Mouse (Mus musculus) myocyte (in vitro differentiated cells): ENCODE measurements around the gene Polk. TPM values are rescaled to one million over a fixed set of nuclear protein-coding genes. Genes with fewer than 3 reads are reported as not detected.

Source experiments
- H3K27me3 ChIP-seq: one replicate; pipeline ENCODE4 v1.6.1; 2011; ENCODE audit not compliant: control insufficient read depth, insufficient read depth, insufficient read length
- H3K36me3 ChIP-seq: one replicate; pipeline ENCODE4 v1.6.1; 2011; ENCODE audit not compliant: control insufficient read depth, insufficient read depth
- H3K4me2 ChIP-seq: one replicate; pipeline ENCODE4 v1.6.1; 2011; ENCODE audit warnings: low read depth, control low read depth
- H3K4me3 ChIP-seq: one replicate; pipeline ENCODE4 v1.5.1; 2011; ENCODE audit warnings: mild to moderate bottlenecking, control low read depth, moderate library complexity
- H3K79me2 ChIP-seq: one replicate; pipeline ENCODE4 v1.6.1; 2011; ENCODE audit not compliant: control insufficient read depth, insufficient read depth
- H3ac ChIP-seq: one replicate; pipeline ENCODE4 v1.6.1; 2011; ENCODE audit not compliant: control insufficient read depth, insufficient read length
- CEBPB ChIP-seq: IDR thresholded peaks from 2 replicates; pipeline ENCODE4 v1.6.1; 2011; ENCODE audit warnings: mild to moderate bottlenecking, moderate library complexity; ENCODE audit not compliant: poor library complexity, insufficient read depth, severe bottlenecking
- E2F4 ChIP-seq: IDR thresholded peaks from one replicate; pipeline ENCODE4 v1.6.1; 2011; ENCODE audit warnings: mild to moderate bottlenecking, control low read depth, moderate library complexity; ENCODE audit not compliant: insufficient read depth
- MAX ChIP-seq: IDR thresholded peaks from one replicate; pipeline ENCODE4 v1.6.1; 2011; ENCODE audit warnings: low read depth, mild to moderate bottlenecking, control low read depth
- MYOD1 ChIP-seq, 3 experiments: IDR thresholded peaks; one replicate each; pipeline ENCODE4 v1.6.1; 2011; ENCODE audit warnings: control low read depth in 2 of 3, low read depth in 2 of 3, mild to moderate bottlenecking in 2 of 3, moderate library complexity in 1 of 3; ENCODE audit not compliant: insufficient read length in 2 of 3, control insufficient read depth in 1 of 3
- MYOG ChIP-seq, 3 experiments: IDR thresholded peaks; one replicate each; pipeline ENCODE4 v1.6.1; 2011; ENCODE audit warnings: control low read depth in 2 of 3, low read depth in 2 of 3, mild to moderate bottlenecking in 2 of 3; ENCODE audit not compliant: insufficient read length in 2 of 3, control insufficient read depth in 1 of 3, insufficient read depth in 1 of 3
- POLR2A ChIP-seq: IDR thresholded peaks from one replicate; pipeline ENCODE4 v1.6.1; 2011; ENCODE audit warnings: low read depth, mild to moderate bottlenecking, control low read depth, moderate library complexity; ENCODE audit not compliant: insufficient read length
- POLR2AphosphoS2 ChIP-seq: IDR thresholded peaks from one replicate; pipeline ENCODE4 v1.6.1; 2011; ENCODE audit warnings: low read depth, control low read depth; ENCODE audit not compliant: insufficient read length
- REST ChIP-seq: IDR thresholded peaks from one replicate; pipeline ENCODE4 v1.6.1; 2011; ENCODE audit warnings: mild to moderate bottlenecking, control low read depth, moderate library complexity; ENCODE audit not compliant: insufficient read depth, insufficient read length
- SRF ChIP-seq: IDR thresholded peaks from one replicate; pipeline ENCODE4 v1.6.1; 2011; ENCODE audit warnings: low read depth; ENCODE audit not compliant: control insufficient read depth, insufficient read length
- TCF12 ChIP-seq: IDR thresholded peaks from one replicate; pipeline ENCODE4 v1.6.1; 2011; ENCODE audit warnings: mild to moderate bottlenecking, control low read depth; ENCODE audit not compliant: poor library complexity, insufficient read depth, severe bottlenecking
- TCF3 ChIP-seq: IDR thresholded peaks from one replicate; pipeline ENCODE4 v1.6.1; 2011; ENCODE audit warnings: low read depth, control low read depth; ENCODE audit not compliant: insufficient read length
- USF1 ChIP-seq: IDR thresholded peaks from one replicate; pipeline ENCODE4 v1.6.1; 2011; ENCODE audit warnings: low read depth, mild to moderate bottlenecking, control low read depth, moderate library complexity
- polyA plus RNA-seq: library from polyadenylated mRNA; unstranded; fragments of >200 nt; fragmentation: generic; extraction: Trizol; gene quantifications from one replicate; pipeline ENCODE4 v1.2.1, GENCODE M21; 2012; ENCODE audit warnings: missing spikeins

The Polk gene
- polyA plus RNA-seq, 1 experiment, result 2.9 TPM

GRCm38 (mm10) chr13:96511262-96511661, 31.1 kb downstream of the Polk start:
- Histone ChIP-seq H3ac (no peak overlapping the region), H3K4me3 (no peak overlapping the region), H3K79me2 (peaks cover 4% of the 10 kb centered on the region), H3K27me3 (no peaks in the 10 kb centered on the region), H3K36me3 (peaks cover 13% of the 10 kb centered on the region), H3K4me2 (peak overlapping the region; percentile 88)
- TF ChIP-seq MYOD1 (IDR thresholded peaks at IDR 0.05; ENCODE audit: control insufficient read depth in 1 of 3, insufficient read length in 2 of 3, low read depth in 2 of 3), result no peak
- TF ChIP-seq TCF3, result no peak
- TF ChIP-seq MYOG (IDR thresholded peaks at IDR 0.05; ENCODE audit: control insufficient read depth in 1 of 3, insufficient read depth in 1 of 3, insufficient read length in 2 of 3, low read depth in 2 of 3), result no peak
- TF ChIP-seq E2F4, result no peak
- TF ChIP-seq TCF12, result no peak

DNA sequence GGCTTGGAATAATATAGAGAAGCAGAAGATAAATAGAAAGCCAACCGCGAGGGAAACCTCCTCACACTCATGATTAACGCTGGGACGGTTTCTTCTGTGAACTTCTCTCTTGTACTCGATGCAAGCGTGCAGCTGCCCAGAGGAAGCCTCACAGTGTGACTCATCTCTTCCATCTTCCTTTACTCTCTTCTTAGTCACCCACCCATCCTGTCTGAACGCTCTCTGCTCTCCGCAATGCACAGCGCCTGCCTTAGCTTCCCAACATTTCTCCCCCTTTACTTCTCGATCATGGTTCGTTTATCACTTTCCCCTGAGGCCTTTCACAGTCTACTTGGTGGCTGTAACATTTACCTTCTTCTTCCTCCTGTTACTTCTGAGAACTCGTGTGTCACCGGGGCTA, 31.7 kb downstream of the Polk start:
- H3ac ChIP-seq, result no peak overlapping the region
- H3K27me3 ChIP-seq, result no peaks in the 10 kb centered on the region
- H3K36me3 ChIP-seq, result peaks cover 7% of the 10 kb centered on the region
- peak overlapping the region; percentile 88 for H3K4me2 ChIP-seq
- TF ChIP-seq MYOD1 (IDR thresholded peaks at IDR 0.05; ENCODE audit: control insufficient read depth in 1 of 3, insufficient read length in 2 of 3, low read depth in 2 of 3) (peak; percentile 38 to 76 (median 62)), MYOG (IDR thresholded peaks at IDR 0.05; ENCODE audit: control insufficient read depth in 1 of 3, insufficient read depth in 1 of 3, insufficient read length in 2 of 3, low read depth in 2 of 3) (peak in 2 of 3 experiments; percentile 26 to 35), POLR2A (no peak)
- H3K4me3 ChIP-seq, result no peak overlapping the region
- peaks cover 4% of the 10 kb centered on the region for H3K79me2 ChIP-seq

- H3ac ChIP-seq, result no peak overlapping the region
- TF ChIP-seq E2F4 (no peak), MYOD1 (IDR thresholded peaks at IDR 0.05; ENCODE audit: control insufficient read depth in 1 of 3, insufficient read length in 2 of 3, low read depth in 2 of 3) (no peak), TCF3 (no peak), USF1 (no peak), MYOG (IDR thresholded peaks at IDR 0.05; ENCODE audit: control insufficient read depth in 1 of 3, insufficient read depth in 1 of 3, insufficient read length in 2 of 3, low read depth in 2 of 3) (no peak), CEBPB (no peak)
- peaks cover 5% of the 10 kb centered on the region for H3K36me3 ChIP-seq
- no peak overlapping the region for H3K4me3 ChIP-seq
- peaks cover 4% of the 10 kb centered on the region for H3K79me2 ChIP-seq
- no peak overlapping the region for H3K4me2 ChIP-seq
- no peaks in the 10 kb centered on the region for H3K27me3 ChIP-seq
Measured at GRCm38 (mm10) chr13:96507541-96507940, 34.8 kb downstream of the Polk start.

- TF ChIP-seq REST, result no peak
- peaks cover 4% of the 10 kb centered on the region for H3K79me2 ChIP-seq
- H3K4me2 ChIP-seq, result no peak overlapping the region
- peaks cover 5% of the 10 kb centered on the region for H3K36me3 ChIP-seq
- no peak overlapping the region for H3K4me3 ChIP-seq
- no peaks in the 10 kb centered on the region for H3K27me3 ChIP-seq
- H3ac ChIP-seq, result no peak overlapping the region
Measured at GRCm38 (mm10) chr13:96506313-96506712, 36.1 kb downstream of the Polk start.

DNA sequence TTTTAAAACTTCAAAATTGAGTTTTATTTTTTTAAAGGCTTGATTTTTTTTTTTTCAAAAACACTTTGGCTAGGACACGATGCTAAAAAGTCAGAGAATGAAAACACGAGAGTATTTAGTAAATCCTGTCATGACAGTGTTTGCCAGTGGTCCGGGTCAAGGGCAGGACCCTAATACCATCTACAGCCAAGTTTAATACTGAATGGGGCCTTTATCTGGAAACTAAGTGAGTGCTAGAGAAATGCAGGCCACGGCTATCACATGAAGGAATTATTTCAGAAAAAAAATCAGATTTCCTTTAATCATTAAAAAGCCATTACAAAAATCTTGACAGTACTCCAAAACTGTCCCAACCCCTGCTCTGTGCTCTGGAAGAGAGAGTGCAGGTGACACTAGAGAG, 36.7 kb downstream of the Polk start:
- TF ChIP-seq TCF12 (no peak), REST (no peak), MYOG (IDR thresholded peaks at IDR 0.05; ENCODE audit: control insufficient read depth in 1 of 3, insufficient read depth in 1 of 3, insufficient read length in 2 of 3, low read depth in 2 of 3) (no peak), USF1 (no peak)
- Histone ChIP-seq H3K36me3 (peaks cover 5% of the 10 kb centered on the region), H3K27me3 (no peaks in the 10 kb centered on the region), H3K4me2 (no peak overlapping the region), H3K4me3 (no peak overlapping the region), H3K79me2 (peaks cover 4% of the 10 kb centered on the region), H3ac (no peak overlapping the region)

DNA sequence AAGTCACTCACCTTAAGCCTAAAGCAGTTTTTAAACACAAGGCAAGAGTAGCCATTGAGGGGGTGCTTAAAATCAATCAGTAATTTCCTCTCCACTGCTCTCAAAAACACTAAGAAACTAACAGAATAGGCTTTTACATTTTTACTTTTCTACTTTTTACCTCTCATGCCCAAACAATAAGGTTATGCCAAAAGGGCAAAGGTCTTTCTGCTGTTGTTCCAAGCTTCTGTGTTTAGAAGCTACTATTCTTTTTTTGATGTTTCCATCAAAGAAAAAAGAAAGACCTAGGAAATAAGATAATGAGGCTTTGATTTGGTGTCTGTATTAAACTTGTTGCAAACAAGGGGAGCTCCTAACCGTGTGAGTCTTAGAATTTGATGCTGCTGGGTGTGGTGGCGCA, 42.5 kb downstream of the Polk start:
- TF ChIP-seq CEBPB, result no peak
- no peak for TF ChIP-seq POLR2A
- TF ChIP-seq REST, result no peak
- TF ChIP-seq MAX, result no peak
- TF ChIP-seq MYOD1 (IDR thresholded peaks at IDR 0.05; ENCODE audit: control insufficient read depth in 1 of 3, insufficient read length in 2 of 3, low read depth in 2 of 3), result no peak
- TF ChIP-seq TCF12, result no peak
- TF ChIP-seq E2F4, result no peak
- no peak for TF ChIP-seq USF1
- TF ChIP-seq TCF3, result no peak
- TF ChIP-seq MYOG (IDR thresholded peaks at IDR 0.05; ENCODE audit: control insufficient read depth in 1 of 3, insufficient read depth in 1 of 3, insufficient read length in 2 of 3, low read depth in 2 of 3), result no peak
- no peak for TF ChIP-seq POLR2AphosphoS2
- no peak for TF ChIP-seq SRF
- Histone ChIP-seq H3K36me3 (peaks cover 18% of the 10 kb centered on the region), H3K27me3 (no peaks in the 10 kb centered on the region)

More for the DNA sequence above, 42.5 kb downstream of the Polk start:
- Histone ChIP-seq H3K79me2 (no peaks in the 10 kb centered on the region), H3ac (no peak overlapping the region), H3K4me3 (no peak overlapping the region), H3K4me2 (no peak overlapping the region)
